Mouse (Mus musculus): ENCODE data around the gene Ralgapa1.

DNA sequence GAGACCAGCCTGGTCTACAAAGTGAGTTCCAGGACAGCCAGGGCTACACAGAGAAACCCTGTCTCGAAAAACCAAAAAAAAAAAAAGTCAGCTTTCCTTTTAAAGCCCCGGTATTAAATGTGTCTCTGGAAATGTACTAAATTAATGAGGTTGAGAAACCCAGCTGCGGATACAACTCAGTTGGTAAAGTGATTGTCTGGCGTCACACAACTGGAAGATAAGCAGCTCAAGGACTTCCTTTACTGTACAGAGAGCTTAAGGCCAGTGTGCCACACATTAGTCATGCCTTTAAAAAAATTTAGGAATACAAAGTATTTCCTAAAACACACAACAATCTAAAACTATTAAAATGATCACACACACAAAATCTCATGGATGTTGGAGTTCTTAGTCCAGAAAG, 22.2 kb downstream of the Ralgapa1 start:
- no peak for TF ChIP-seq CTCF (IDR thresholded peaks at IDR 0.05; ENCODE audit: low read depth, low read length)
- no peak for TF ChIP-seq POLR2A (IDR thresholded peaks at IDR 0.05; ENCODE audit: insufficient read depth, low read length)
